Mouse (Mus musculus) heart, postnatal 0 days (tissue): Measurements from ENCODE around the gene Plppr4. TPM values are rescaled to one million over a fixed set of nuclear protein-coding genes. Genes with fewer than 3 reads are reported as not detected.

Experiments
- ATAC-seq: fragments of 200-750 bp; cut with Nextera tagmentation; 2 replicates; pipeline ENCODE4 v1.8.0; 2017; ENCODE audit warnings: low read depth, moderate number of reproducible peaks, moderate library complexity; ENCODE audit not compliant: insufficient read depth
- DNase-seq: peaks from one replicate; pipeline ENCODE4 v3.0.0-alpha.2; 2016; ENCODE audit warnings: low spot score
- H3K27ac ChIP-seq: fragments of 300-500 bp; sonication (generic); 2 replicates; pipeline ENCODE4 v1.5.1; 2014; ENCODE audit warnings: low read depth, mild to moderate bottlenecking
- H3K27me3 ChIP-seq: fragments of 300-500 bp; sonication (generic); 2 replicates; pipeline ENCODE4 v1.6.1; 2014; ENCODE audit warnings: low read length, mixed read lengths; ENCODE audit not compliant: control insufficient read depth, insufficient read depth
- H3K36me3 ChIP-seq: fragments of 300-500 bp; sonication (generic); replicated peaks from 2 replicates; pipeline ENCODE4 v1.6.1; 2014; ENCODE audit warnings: low read length, mixed read lengths; ENCODE audit not compliant: control insufficient read depth, insufficient read depth
- H3K4me1 ChIP-seq: fragments of 300-500 bp; sonication (generic); 2 replicates; pipeline ENCODE4 v1.6.1; 2014; ENCODE audit warnings: antibody characterized with exemption; ENCODE audit not compliant: control insufficient read depth, insufficient read depth
- H3K4me2 ChIP-seq: fragments of 300-500 bp; sonication (generic); 2 replicates; pipeline ENCODE4 v1.6.1; 2014; ENCODE audit warnings: low read depth, mild to moderate bottlenecking, low read length, moderate library complexity
- H3K4me3 ChIP-seq: fragments of 300-500 bp; sonication (generic); 2 replicates; pipeline ENCODE4 v1.5.1; 2014; ENCODE audit warnings: low read depth, low read length
- H3K9ac ChIP-seq: fragments of 300-500 bp; sonication (generic); replicated peaks from 2 replicates; pipeline ENCODE4 v1.6.1; 2014; ENCODE audit warnings: low read depth, low read length, mixed read lengths
- H3K9me3 ChIP-seq: fragments of 300-500 bp; sonication (generic); replicated peaks from 2 replicates; pipeline ENCODE4 v1.6.1; 2016; ENCODE audit warnings: low read length; ENCODE audit not compliant: control insufficient read depth
- CTCF ChIP-seq: IDR thresholded peaks from 2 replicates; pipeline ENCODE4 v1.5.1; 2016; ENCODE audit warnings: antibody characterized with exemption, control low read depth, low read depth
- EP300 ChIP-seq: IDR thresholded peaks from 2 replicates; pipeline ENCODE4 v1.6.1; 2016; ENCODE audit warnings: antibody characterized with exemption, low read depth
- WGBS: fragments of 180-500 bp; shearing (Covaris S2); extraction: QIAGEN DNeasy Blood & Tissue Kit; methylation state at CpG from one replicate; pipeline ENCODE4 v1.1.7; 2014; 5-methylcytosine and 5-hydroxymethylcytosine counted together
- polyA plus RNA-seq: library from polyadenylated mRNA; unstranded; fragments of >200 nt; fragmentation: Nextera tagmentation; extraction: Ambion mirVana; gene quantifications from 2 replicates; pipeline ENCODE4 v1.2.1, GENCODE M21; 2015
- total RNA-seq: library from RNA; depleted of rRNA; stranded (reverse); fragments of >200 nt; gene quantifications from 2 replicates; pipeline ENCODE4 v1.2.3, GENCODE M21; 2014; ENCODE audit warnings: low replicate concordance

Gene Plppr4
- total and polyA plus RNA-seq, 2 experiments from 2014 or later, result 0.23 to 0.36 TPM

DNA sequence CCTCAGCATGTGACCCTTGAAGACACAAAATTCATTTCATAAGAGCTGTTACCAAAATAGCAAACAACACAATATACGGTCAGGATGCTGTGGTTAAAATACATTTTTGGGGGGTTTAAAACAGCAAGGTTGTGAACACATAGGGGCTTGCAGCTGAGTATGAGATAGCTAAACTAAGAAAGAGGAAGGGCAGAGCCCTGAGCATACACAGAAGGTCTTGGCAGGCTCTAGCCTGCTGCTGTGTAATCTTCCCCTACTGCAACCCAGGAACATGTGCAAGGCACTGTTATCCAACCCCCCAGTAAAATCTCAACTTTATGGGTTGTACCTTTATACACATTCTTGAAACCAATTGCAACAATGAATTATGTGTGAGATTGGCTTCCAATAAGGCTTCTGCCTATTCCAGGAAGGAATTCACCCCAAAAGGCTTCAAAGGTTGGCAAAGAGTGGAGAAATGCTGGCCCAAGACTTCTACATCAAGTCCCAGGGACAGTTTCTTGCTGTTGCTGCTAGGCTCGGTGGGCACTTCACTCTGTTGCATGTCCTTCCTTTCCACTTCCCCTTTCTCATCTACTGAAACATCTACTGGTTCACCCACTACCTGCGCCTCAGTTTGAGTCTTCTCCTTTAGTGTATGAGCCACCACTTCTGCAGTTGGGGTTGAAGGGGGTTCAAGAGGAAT is 51.6 kb downstream of the Plppr4 start:
- no peak for TF ChIP-seq EP300
- Histone ChIP-seq H3K9me3 (no peaks in the 10 kb centered on the region), H3K4me2 (no peak overlapping the region), H3K4me1 (no peaks in the 10 kb centered on the region), H3K9ac (no peak overlapping the region), H3K27ac (no peak overlapping the region), H3K36me3 (no peaks in the 10 kb centered on the region), H3K27me3 (no peaks in the 10 kb centered on the region), H3K4me3 (no peak overlapping the region)
- WGBS, result 81% methylated on average over 3 of the region's 3 CpGs
- ATAC-seq (no peak), DNase-seq (no peak)

GRCm38 (mm10) chr3:117307555-117307954 is 53.1 kb downstream of the Plppr4 start:
- Histone ChIP-seq H3K4me2 (no peak overlapping the region), H3K27ac (no peak overlapping the region), H3K4me3 (no peak overlapping the region), H3K9me3 (no peaks in the 10 kb centered on the region), H3K36me3 (no peaks in the 10 kb centered on the region), H3K9ac (no peak overlapping the region), H3K27me3 (no peaks in the 10 kb centered on the region), H3K4me1 (no peaks in the 10 kb centered on the region)
- TF ChIP-seq EP300 (no peak), CTCF (no peak)
- DNase-seq (no peak), ATAC-seq (no peak)
- 84% methylated on average over 4 of the region's 4 CpGs for WGBS

- no peaks in the 10 kb centered on the region for H3K27me3 ChIP-seq
- no peaks in the 10 kb centered on the region for H3K36me3 ChIP-seq
- H3K9me3 ChIP-seq, result no peaks in the 10 kb centered on the region
- no peak overlapping the region for H3K9ac ChIP-seq
- ATAC-seq, result no peak
- DNase-seq, result no peak
- no peak overlapping the region for H3K4me3 ChIP-seq
- H3K27ac ChIP-seq, result no peak overlapping the region
- 76% methylated on average over 2 of the region's 2 CpGs for WGBS
- H3K4me1 ChIP-seq, result no peaks in the 10 kb centered on the region
- no peak for TF ChIP-seq EP300
- TF ChIP-seq CTCF, result no peak
- H3K4me2 ChIP-seq, result no peak overlapping the region
Measured at GRCm38 (mm10) chr3:117304037-117304436, 56.6 kb downstream of the Plppr4 start.

GRCm38 (mm10) chr3:117300735-117301271 is 59.9 kb downstream of the Plppr4 start:
- ATAC-seq (no peak), DNase-seq (no peak)
- no peak for TF ChIP-seq EP300
- no peak for TF ChIP-seq CTCF
- no peak overlapping the region for H3K4me3 ChIP-seq
- H3K27ac ChIP-seq, result no peak overlapping the region
- H3K9ac ChIP-seq, result no peak overlapping the region
- no peaks in the 10 kb centered on the region for H3K9me3 ChIP-seq
- H3K27me3 ChIP-seq, result no peaks in the 10 kb centered on the region
- no peaks in the 10 kb centered on the region for H3K4me1 ChIP-seq
- WGBS, result 67% methylated on average over 1 of the region's 1 CpGs
- H3K4me2 ChIP-seq, result no peak overlapping the region
- no peaks in the 10 kb centered on the region for H3K36me3 ChIP-seq

DNA sequence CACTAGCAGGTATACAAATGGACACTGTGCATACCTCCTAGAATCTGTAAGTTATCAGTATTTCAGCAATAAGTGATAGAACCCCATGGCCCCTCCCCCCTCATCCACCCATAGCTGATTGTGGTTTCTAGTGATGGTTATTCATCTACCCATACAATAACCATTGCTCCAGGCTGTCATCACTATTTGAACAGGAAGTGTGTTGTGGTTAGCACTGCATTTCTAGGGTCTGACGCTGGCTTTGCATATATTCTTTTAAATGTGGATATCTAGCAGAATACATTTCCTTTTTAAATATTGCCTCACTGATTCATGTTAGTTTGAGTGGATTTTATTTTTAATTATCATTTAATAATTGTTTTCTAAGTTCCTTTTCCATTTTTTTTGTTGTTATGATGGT is 62.9 kb downstream of the Plppr4 start:
- H3K27ac ChIP-seq, result no peak overlapping the region
- 67% methylated on average over 1 of the region's 1 CpGs for WGBS
- no peaks in the 10 kb centered on the region for H3K27me3 ChIP-seq
- no peak overlapping the region for H3K4me2 ChIP-seq
- ATAC-seq (no peak), DNase-seq (no peak)
- H3K36me3 ChIP-seq, result no peaks in the 10 kb centered on the region
- no peaks in the 10 kb centered on the region for H3K4me1 ChIP-seq
- TF ChIP-seq EP300 (no peak), CTCF (no peak)
- H3K9me3 ChIP-seq, result no peaks in the 10 kb centered on the region
- H3K9ac ChIP-seq, result no peak overlapping the region
- H3K4me3 ChIP-seq, result no peak overlapping the region
